Mouse (Mus musculus) effector memory CD4-positive, alpha-beta T cell, adult 5 months (primary cell): Measurements from ENCODE around the gene Mrm1. TPM values are rescaled to one million over a fixed set of nuclear protein-coding genes. Genes with fewer than 3 reads are reported as not detected.

Experiments used
- polyA plus RNA-seq: library from polyadenylated mRNA; unstranded; fragments of 100-300 nt; shearing (Covaris generic); gene quantifications from one replicate; pipeline ENCODE4 v1.2.1, GENCODE M21; 2017

The Mrm1 gene
- 27.5 TPM for polyA plus RNA-seq

GRCm38 (mm10) chr11:84818961-84819692 is at the start of gene Mrm1:
Mrm1 (minus strand) TSS chr11:84819515.

DNA sequence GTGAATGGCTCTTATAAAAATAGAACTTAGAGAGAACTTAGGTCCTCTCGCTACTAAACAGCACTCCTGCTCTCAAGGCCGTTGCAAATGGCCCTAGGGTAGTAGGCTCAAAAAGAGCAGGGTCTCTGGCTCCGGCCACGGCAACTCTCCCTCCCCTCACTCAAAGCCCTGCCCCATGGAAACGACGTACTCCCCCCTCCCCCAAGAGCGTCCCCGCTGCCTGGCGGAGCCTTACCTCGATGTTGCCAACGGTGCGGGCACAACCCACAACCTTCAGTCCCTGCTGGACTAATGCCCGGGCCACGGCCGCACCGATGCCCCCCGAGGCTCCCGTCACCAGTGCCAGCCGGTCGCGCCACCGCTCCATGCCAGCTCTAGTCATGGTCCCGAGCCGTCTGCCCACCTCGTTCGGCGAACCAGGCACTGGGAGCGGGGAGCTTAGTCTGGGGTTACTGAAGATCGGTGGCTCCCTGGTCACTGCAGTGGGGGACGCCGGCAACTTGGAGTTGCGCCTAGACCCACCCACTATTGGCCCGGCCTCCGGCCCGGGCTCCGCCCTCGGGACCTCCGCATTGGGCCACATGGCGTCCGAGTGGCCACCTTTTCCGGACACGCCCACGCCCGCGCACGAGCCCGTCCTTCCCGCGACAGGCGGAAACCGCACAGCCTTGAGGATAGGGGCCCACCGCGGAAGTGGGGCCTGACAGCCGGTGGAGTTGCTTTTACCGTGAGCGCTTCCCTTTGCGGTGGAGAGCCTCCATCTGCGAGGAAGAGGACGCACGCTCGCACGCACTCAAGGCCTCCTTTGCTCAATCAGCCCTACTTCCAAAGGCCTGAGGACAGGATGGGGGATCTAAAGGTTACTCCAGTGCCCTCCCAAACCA is 9.4 kb upstream of the Mrm1 start, which contains the start of gene Dhrs11:
TSS of gene Dhrs11 (minus strand) at position 479 of the 884 bp plus-strand sequence.

Other genes starting within 250 kb of the Mrm1 start
- 26.4 TPM for gene Dhrs11, start 9.5 kb upstream of the Mrm1 start, polyA plus RNA-seq
- 124 TPM for gene Ggnbp2, start 51.3 kb upstream of the Mrm1 start, polyA plus RNA-seq
- gene Myo19, start 60.6 kb upstream of the Mrm1 start, polyA plus RNA-seq, result 1.8 TPM
- gene Pigw, start 60.8 kb upstream of the Mrm1 start, polyA plus RNA-seq, result 2.2 TPM
- gene Znhit3, start 96.9 kb upstream of the Mrm1 start, polyA plus RNA-seq, result 25.4 TPM
- gene Car4, start 138.3 kb upstream of the Mrm1 start, polyA plus RNA-seq, result not detected